Mouse (Mus musculus) embryonic facial prominence, embryonic 11.5 days (tissue): ENCODE results near the gene Fam196b. TPM values are rescaled to one million over a fixed set of nuclear protein-coding genes. Genes with fewer than 3 reads are reported as not detected.

Source experiments
- ATAC-seq: fragments of 200-750 bp; cut with Nextera tagmentation; replicated peaks from 2 replicates; pipeline ENCODE4 v1.8.0; 2017; ENCODE audit warnings: low read depth; ENCODE audit not compliant: insufficient number of reproducible peaks, low FRiP score, low TSS enrichment
- DNase-seq: peaks from one replicate; pipeline ENCODE4 v3.0.0-alpha.2; 2015; ENCODE audit warnings: low spot score
- H3K27ac ChIP-seq: fragments of 300-500 bp; sonication (generic); replicated peaks from 2 replicates; pipeline ENCODE4 v1.5.1; 2014; ENCODE audit warnings: mild to moderate bottlenecking, low read depth, low read length, control low read depth
- H3K27me3 ChIP-seq: fragments of 300-500 bp; sonication (generic); 2 replicates; pipeline ENCODE4 v1.6.1; 2014; ENCODE audit warnings: mild to moderate bottlenecking, low read length, moderate library complexity, mixed read lengths; ENCODE audit not compliant: control insufficient read depth, insufficient read depth
- H3K36me3 ChIP-seq: fragments of 300-500 bp; sonication (generic); replicated peaks from 2 replicates; pipeline ENCODE4 v1.6.1; 2014; ENCODE audit warnings: low read depth, mild to moderate bottlenecking, low read length, moderate library complexity, mixed read lengths; ENCODE audit not compliant: control insufficient read depth, insufficient read depth
- H3K4me1 ChIP-seq: fragments of 300-500 bp; sonication (generic); 2 replicates; pipeline ENCODE4 v1.6.1; 2014; ENCODE audit warnings: low read length, mixed read lengths; ENCODE audit not compliant: control insufficient read depth, insufficient read depth
- H3K4me2 ChIP-seq: fragments of 300-500 bp; sonication (generic); 2 replicates; pipeline ENCODE4 v1.6.1; 2014; ENCODE audit warnings: low read depth, mild to moderate bottlenecking, control low read depth, low read length, moderate library complexity
- H3K4me3 ChIP-seq: fragments of 300-500 bp; sonication (generic); 2 replicates; pipeline ENCODE4 v1.5.1; 2014; ENCODE audit warnings: low read depth, low read length, control low read depth
- H3K9ac ChIP-seq: fragments of 300-500 bp; sonication (generic); replicated peaks from 2 replicates; pipeline ENCODE4 v1.6.1; 2014; ENCODE audit warnings: mild to moderate bottlenecking, control low read depth, low read length
- H3K9me3 ChIP-seq: fragments of 300-500 bp; sonication (generic); replicated peaks from 2 replicates; pipeline ENCODE4 v1.6.1; 2016; ENCODE audit warnings: mild to moderate bottlenecking, low read length, inconsistent platforms, mixed read lengths; ENCODE audit not compliant: control insufficient read depth
- WGBS: fragments of 180-500 bp; shearing (Covaris S2); extraction: QIAGEN DNeasy Blood & Tissue Kit; methylation state at CpG from one replicate; pipeline ENCODE4 v1.1.7; 2014; 5-methylcytosine and 5-hydroxymethylcytosine counted together
- polyA plus RNA-seq: library from polyadenylated mRNA; unstranded; fragments of >200 nt; fragmentation: Nextera tagmentation; extraction: Ambion mirVana; gene quantifications from 2 replicates; pipeline ENCODE4 v1.2.1, GENCODE M21; 2014

The Fam196b gene
- polyA plus RNA-seq, 1 experiment from 2014 or later, result 1.2 TPM

GRCm38 (mm10) chr11:34416619-34416979 is 102.0 kb downstream of the Fam196b start:
- Histone ChIP-seq H3K9ac (no peak overlapping the region), H3K36me3 (no peaks in the 10 kb centered on the region), H3K9me3 (no peaks in the 10 kb centered on the region), H3K27me3 (no peaks in the 10 kb centered on the region), H3K4me1 (no peaks in the 10 kb centered on the region), H3K4me2 (no peak overlapping the region), H3K27ac (no peak overlapping the region), H3K4me3 (no peak overlapping the region)
- DNase-seq (no peak), ATAC-seq (no peak)
- 81% methylated on average over 3 of the region's 3 CpGs for WGBS

GRCm38 (mm10) chr11:34421061-34421460 is 106.4 kb downstream of the Fam196b start:
- Histone ChIP-seq H3K4me3 (no peak overlapping the region), H3K4me1 (no peaks in the 10 kb centered on the region), H3K27me3 (no peaks in the 10 kb centered on the region), H3K27ac (no peak overlapping the region), H3K36me3 (no peaks in the 10 kb centered on the region), H3K4me2 (no peak overlapping the region), H3K9ac (no peak overlapping the region), H3K9me3 (no peaks in the 10 kb centered on the region)
- 51% methylated on average over 6 of the region's 6 CpGs for WGBS
- DNase-seq (no peak), ATAC-seq (no peak)

DNA sequence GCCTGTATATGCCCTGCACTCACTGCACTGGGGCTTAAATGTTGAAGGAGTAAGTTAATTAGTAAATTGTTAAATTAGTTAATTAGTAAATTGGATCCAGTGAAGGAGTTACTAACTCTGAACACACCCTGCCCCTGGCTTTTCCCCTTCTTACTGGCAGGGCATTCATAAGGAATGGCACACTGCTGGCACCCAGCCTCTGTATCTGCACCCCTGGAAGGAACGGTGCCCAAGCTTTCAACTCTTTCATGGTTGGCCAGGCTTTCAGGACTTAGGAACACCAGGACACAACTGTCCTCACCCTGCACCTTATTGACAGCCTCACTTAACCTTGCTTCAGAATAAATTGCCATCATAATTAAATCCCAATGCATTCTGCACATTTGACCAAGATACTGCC is 109.9 kb downstream of the Fam196b start:
- Histone ChIP-seq H3K4me3 (no peak overlapping the region), H3K9me3 (no peaks in the 10 kb centered on the region), H3K4me2 (no peak overlapping the region), H3K36me3 (no peaks in the 10 kb centered on the region), H3K27ac (no peak overlapping the region), H3K4me1 (no peaks in the 10 kb centered on the region), H3K9ac (no peak overlapping the region), H3K27me3 (no peaks in the 10 kb centered on the region)
- WGBS, result 79% methylated on average over 1 of the region's 1 CpGs
- DNase-seq (no peak), ATAC-seq (no peak)

GRCm38 (mm10) chr11:34427212-34427611 is 112.6 kb downstream of the Fam196b start:
- WGBS, result 86% methylated on average over 5 of the region's 5 CpGs
- Histone ChIP-seq H3K27me3 (no peaks in the 10 kb centered on the region), H3K4me2 (no peak overlapping the region), H3K9ac (no peak overlapping the region), H3K36me3 (no peaks in the 10 kb centered on the region), H3K4me3 (no peak overlapping the region), H3K27ac (no peak overlapping the region), H3K9me3 (no peaks in the 10 kb centered on the region), H3K4me1 (no peaks in the 10 kb centered on the region)
- ATAC-seq (no peak), DNase-seq (no peak)

DNA sequence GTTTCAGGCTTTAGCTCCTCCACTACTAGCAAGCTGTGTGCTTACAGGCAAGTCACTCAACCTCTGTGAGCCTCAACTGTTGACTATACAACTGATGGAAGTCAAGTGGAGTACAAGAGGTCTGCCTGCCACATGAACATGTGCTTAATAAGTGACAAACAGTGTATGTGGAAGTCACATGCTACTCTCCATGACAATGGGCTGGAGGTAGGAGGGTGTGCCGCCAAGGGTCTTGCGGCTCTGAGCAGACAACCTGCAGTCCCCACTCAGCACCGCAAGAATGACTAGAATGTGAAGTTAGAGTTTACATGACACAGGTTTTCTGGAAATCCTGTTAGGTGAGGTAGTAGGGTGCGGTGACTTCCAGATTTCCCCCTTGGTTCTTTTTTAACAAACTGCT is 116.3 kb downstream of the Fam196b start:
- no peak for DNase-seq

DNA sequence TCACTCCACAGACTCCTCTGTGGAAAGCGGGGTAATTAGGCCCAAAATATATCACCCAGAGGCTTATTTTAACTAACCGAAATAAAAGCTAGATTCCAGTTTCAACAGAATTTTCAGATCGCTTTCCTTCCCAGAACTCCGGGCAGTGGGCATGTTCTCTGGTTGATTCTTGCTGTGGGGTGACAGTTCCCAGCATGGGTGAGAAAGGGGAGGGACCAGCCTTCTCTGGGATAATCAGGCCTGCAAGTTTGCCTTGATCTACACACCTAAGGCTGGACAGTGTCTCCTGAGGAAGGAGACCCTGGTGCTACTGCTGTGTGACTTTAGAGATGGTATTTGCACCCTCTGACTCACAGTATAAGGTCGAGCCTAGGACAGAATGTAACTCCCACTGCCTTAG is 116.7 kb downstream of the Fam196b start:
- ATAC-seq, result no peak
- Histone ChIP-seq H3K4me2 (no peak overlapping the region), H3K9ac (no peak overlapping the region), H3K4me1 (no peaks in the 10 kb centered on the region), H3K27me3 (no peaks in the 10 kb centered on the region), H3K9me3 (no peaks in the 10 kb centered on the region), H3K27ac (no peak overlapping the region), H3K36me3 (no peaks in the 10 kb centered on the region), H3K4me3 (no peak overlapping the region)
- 69% methylated on average over 5 of the region's 5 CpGs for WGBS
- DNase-seq, result no peak

More for the DNA sequence above, 116.3 kb downstream of the Fam196b start:
- 80% methylated on average over 4 of the region's 4 CpGs for WGBS
- no peak overlapping the region for H3K27ac ChIP-seq
- ATAC-seq, result no peak
- H3K4me3 ChIP-seq, result no peak overlapping the region
- H3K9ac ChIP-seq, result no peak overlapping the region
- no peak overlapping the region for H3K4me2 ChIP-seq
- H3K9me3 ChIP-seq, result no peaks in the 10 kb centered on the region
- no peaks in the 10 kb centered on the region for H3K27me3 ChIP-seq
- no peaks in the 10 kb centered on the region for H3K36me3 ChIP-seq
- no peaks in the 10 kb centered on the region for H3K4me1 ChIP-seq

- H3K27me3 ChIP-seq, result no peaks in the 10 kb centered on the region
- no peak overlapping the region for H3K4me3 ChIP-seq
- 84% methylated on average over 2 of the region's 2 CpGs for WGBS
- H3K4me1 ChIP-seq, result no peaks in the 10 kb centered on the region
- DNase-seq, result no peak
- ATAC-seq, result no peak
- no peak overlapping the region for H3K9ac ChIP-seq
- H3K4me2 ChIP-seq, result no peak overlapping the region
- H3K9me3 ChIP-seq, result no peaks in the 10 kb centered on the region
- H3K27ac ChIP-seq, result no peak overlapping the region
- H3K36me3 ChIP-seq, result no peaks in the 10 kb centered on the region
These were observed 117.4 kb downstream of the Fam196b start for GRCm38 (mm10) chr11:34431978-34432377.

DNA sequence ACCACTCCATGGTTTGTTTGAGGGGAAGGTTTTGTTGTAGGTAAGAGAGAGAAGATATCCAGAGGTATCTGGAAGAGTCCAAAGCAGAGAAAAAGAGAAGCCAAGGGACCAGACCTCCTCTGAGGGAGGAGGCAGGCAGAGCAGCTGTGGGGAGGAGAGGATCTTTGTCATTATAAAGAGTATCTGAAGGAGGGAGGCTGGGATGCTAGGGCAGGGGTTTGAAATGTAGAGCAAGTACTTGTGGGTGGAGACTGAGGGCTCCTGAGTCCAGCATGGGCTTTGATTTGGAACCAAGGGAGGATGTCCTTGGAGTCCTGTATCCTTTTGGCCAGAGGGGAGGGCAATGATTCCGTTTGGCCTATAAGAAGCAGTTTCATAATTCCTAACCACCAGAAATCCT is 122.8 kb downstream of the Fam196b start:
- 67% methylated on average over 1 of the region's 1 CpGs for WGBS
- Histone ChIP-seq H3K36me3 (no peaks in the 10 kb centered on the region), H3K27ac (no peak overlapping the region), H3K4me2 (no peak overlapping the region), H3K4me3 (no peak overlapping the region), H3K9ac (no peak overlapping the region), H3K9me3 (no peaks in the 10 kb centered on the region), H3K4me1 (no peaks in the 10 kb centered on the region), H3K27me3 (no peaks in the 10 kb centered on the region)
- no peak for DNase-seq
- ATAC-seq, result no peak
